Mouse (Mus musculus) layer of hippocampus, adult 11-12 months (tissue): Measurements from ENCODE around the gene Zfp426.
A peak's percentile ranks its signal among the peaks of the same experiment; 100 is the strongest.

Experiments
- DNase-seq: peaks from one replicate; pipeline ENCODE4 v3.0.0; 2022; ENCODE audit warnings: low spot score

Zfp426 gene

DNA sequence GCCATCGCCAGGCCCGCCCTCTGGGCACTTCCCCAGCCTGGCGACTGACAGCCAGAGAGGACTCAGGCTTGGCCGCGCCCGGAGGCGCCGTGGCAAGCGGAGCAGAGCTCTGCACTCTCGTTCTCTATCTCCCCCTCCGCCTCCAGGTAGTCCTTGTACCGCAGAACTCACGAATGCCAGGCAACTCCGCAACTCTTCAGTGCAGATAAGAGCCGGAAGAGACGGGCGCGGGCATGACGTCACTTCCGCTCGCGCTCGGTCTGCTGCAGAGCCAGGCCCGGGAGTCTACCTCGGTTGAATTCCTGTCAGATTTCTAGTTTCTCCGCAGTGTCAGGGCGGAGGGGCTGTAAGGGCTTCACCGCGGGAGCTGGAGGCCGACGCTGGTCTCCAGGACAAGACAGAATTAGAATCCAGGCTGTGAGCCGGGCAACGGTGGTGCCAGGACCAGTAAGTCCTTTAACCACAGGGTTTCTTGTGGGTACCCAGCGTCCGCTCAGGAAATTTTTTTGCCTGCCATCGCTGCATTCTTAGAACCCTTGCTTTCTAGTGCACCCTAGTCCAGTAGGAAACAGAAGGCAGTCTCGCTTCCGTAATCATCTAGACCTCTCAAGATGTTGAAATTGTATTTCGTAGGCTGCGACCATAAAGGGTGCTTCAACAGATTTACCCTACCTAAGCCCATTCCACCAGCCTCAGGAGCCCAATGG is at the start of gene Zfp426:
TSS of gene Zfp426 (minus strand) at position 220 of the 707 bp plus-strand sequence.
- peak; percentile 83 for DNase-seq

DNA sequence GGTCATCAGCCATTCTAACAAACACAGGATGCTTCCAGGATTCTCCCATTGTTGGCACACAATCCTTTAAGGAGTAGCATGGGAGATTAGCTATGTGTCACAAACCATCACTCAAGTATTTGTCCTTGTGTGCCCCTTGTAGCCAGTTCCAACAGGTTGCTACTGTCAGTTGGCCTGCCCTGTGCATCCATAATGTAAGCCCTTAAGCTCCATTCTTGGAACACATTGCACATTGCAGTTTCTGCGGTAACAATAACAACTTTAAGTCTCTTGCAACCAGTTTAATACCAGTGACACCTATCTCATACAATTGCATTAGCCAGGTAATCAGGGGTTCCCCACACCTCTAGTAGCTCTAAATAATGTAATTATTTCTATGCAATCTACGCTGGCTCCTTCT is 44.1 kb upstream of the Zfp426 start:
- DNase-seq: no peak

DNA sequence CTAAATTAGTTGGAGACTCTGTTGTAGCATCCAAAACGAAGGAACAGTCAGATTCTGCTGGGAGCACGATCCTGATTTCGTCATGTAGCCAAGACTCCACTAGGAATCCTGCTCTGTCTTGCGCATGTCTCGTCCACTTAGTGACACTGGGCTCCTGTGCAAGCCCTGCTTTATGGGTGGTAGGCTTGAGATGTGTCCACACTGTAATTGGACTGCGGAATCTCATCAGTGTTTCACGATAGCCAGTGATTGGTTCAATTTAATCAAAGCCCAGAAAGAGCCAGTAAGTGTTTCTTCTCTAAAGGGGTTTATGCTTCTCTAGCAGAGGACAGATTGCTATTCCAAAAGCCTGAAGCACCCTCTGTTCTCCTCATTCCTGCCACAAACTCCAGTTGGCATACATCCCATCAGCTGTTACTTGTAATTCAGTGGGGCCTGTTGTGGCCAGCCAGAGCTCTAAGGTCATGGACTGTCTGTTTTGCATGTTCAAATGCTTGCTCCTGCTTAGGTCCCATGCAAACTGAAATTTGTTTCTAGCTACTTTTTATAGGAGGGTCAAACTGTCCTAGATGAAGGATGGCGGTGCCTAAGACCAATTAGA is 41.9 kb upstream of the Zfp426 start:
- DNase-seq: peak; percentile 35

DNA sequence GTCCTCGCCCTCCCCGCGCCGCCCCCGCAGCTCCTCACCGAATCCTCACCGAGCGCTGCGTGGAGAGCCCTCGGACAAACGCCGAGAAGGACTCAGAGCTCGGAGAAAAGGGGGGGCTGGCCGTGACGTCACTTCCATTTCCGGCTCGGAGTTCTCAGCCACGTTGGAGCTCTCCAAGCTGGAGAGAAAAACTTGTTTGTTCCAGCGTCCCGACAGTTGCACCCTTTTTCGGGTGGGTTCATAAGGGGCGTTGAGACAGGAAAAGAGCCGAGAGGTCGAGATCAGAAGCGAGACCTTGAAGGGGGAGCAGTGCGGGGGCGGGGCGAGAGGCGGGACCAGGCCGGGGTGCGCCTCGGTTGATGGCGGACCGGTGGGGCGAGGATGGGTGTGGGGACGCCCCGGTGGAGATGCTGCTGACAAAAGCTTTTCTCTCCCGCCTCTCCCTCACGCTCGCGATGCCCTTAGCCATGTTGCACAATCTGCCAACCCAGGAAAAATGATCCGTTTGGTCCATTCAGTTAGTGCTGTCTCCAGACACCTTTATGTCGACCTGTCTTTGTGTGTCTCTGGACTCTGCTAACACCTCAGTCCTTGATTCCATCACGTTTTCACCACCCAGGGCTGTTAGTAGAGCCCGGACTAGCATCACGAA is 28.9 kb upstream of the Zfp426 start, which contains the start of gene Zfp266:
TSS of gene Zfp266 (minus strand) at position 112 of the 652 bp plus-strand sequence.
- DNase-seq: peak; percentile 91

DNA sequence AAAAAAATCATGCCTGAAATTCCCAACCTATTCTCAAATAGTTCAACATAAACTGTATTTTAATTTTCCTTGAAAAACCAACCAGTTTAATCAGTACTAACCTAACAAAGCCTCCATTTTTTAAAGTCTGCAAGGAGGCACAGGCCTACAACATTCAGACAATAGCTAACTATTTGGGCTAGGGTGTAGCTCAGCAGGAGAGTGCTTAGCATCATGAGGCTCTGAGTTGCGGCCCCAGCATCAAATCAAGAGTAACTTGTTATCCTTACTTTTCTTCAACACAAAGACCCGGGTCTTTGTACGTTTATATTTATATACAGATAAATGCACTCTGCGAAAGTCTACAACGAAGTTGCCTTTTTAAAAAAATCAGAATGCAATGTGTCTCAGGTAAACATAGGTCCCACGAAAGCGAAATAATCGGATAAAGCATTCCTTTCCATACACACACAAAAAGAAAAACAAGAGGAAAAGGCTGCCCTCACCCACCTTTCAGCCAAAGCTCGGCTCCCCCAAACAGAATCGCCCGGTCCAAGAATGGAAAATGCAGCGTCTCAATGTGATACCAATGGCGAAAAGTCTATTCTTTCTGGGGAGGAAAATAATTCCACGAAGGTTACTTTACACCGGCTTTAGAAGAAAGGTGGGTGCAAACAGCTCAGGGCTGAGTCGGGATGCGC is 28.1 kb upstream of the Zfp426 start:
- DNase-seq: no peak

DNA sequence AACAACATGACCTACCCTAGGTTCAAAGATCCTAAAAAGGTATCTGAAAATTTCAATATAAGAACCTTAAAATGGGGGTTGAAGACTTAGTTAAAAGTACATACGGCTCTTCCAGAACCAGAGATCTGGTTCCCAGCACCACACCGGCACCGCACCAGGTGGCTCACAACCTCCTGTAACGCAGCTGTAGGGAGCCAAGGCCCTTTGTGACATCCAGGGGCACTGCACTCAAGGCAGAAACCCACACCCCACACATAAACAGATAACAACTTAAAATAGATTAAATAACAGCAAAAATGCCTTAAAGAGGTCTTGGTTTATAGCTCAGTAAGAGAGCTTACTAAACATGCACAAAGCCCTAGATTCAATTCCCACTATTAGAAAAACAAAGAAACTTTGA is 27.4 kb upstream of the Zfp426 start:
- DNase-seq: no peak

DNA sequence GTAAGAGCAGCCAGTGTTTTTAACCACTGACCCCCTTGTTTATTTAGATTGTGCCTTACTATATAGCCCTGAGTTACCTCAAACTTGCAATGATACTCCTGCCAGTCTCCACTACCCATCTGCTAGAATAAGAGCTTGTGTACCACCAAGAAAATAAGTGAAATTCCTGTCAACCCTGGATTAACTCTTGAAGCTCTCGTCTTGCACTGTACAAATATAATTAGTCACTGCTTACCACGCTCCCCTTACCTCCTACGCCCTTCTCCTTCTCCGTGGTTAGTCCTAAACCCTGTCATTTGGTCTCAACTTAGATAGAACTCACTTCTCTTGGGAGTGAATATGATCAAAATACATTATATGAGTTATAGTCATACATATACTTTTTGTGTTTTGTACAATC is 26.2 kb upstream of the Zfp426 start:
- no peak for DNase-seq

DNA sequence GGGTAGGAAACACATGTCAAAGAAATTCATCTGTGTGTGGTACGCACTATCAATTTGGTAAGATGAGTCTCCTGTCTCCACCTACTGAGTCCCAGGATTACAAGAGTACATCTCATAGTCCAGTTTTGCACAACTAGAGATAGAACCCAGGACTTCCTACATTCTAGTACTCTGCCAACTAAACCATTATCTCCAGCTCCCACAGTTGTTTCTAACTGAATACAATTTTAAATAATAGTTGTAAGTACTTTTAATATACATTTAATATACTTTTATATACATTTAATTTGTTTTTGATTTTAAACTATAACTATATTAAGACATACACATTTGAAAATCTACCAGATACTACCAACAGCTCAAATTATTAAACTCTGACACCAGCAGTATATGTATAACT is 25.2 kb upstream of the Zfp426 start:
- DNase-seq: no peak

DNA sequence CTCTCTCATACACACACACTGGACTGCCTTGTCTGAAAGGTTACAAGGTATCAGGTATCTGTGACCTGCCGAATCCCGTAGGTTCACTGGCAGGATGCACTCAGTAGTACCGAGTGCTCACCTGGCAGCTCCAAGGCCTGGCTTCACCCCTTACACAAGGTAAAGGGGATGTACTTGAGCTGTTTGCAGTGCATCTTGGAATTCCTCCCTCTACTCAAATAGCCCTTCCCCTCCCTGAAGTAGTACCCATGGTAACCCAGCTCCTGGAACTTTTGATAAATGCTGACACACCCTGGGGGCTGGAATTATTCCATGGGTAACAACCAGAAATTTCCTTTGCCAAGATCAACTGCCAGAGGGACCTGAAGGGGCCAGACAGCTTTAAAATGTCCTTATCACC is 21.5 kb upstream of the Zfp426 start:
- no peak for DNase-seq

DNA sequence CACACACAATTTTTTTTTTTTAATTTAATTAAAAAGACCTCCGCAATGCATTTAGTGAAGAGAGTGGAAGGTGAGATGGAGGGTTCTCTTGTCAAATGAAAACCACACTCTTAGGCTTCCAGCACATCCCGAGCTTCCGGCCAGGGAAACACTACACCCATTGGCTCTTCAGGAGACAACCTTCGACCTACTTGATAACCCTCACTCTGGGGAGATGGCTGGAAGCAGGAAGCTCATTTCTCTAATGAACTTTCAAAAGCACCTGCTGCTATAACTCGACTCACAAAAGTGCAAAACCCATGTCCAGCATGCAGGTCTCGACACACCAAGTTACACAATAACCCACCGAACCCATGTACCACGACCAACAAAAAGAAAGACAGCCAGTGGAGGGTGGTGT is 20.2 kb upstream of the Zfp426 start:
- DNase-seq: no peak

DNA sequence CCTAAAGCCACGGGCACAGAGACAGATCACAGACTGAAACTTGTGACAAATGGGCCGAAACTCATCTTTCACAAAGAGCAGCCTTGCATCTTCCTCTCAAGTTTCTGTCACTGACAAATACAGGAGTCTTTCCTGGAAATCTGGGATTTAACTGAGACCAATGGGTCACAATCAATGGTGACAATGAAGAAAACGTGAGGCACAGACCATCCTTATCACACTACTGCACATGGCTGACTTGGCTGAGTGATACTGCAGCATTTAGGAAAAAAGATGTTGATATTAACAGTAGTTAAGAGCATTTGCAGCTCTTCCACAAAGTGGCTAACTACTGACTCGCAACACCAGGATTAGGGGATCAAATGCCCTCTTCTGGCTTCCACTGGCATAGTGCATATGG is 19.1 kb upstream of the Zfp426 start:
- no peak for DNase-seq

DNA sequence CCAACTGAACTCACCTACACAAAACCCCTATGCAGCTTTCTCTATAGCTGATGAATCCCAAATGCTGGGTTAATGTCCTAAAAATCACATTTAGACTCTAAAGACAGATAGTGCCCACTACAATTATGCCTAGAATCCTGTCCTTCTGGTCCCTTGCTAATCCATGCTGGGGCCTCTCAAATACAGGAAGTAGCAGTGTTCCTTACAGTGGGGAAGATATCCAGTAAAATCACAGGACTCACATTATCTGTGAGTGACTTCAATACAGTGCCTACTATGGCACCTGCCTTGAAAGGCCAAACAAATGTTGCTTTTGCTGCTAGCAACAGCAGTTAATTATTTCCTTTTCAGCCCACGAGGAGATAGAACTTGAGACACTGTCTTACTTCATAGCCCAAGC is 17.8 kb upstream of the Zfp426 start:
- no peak for DNase-seq

DNA sequence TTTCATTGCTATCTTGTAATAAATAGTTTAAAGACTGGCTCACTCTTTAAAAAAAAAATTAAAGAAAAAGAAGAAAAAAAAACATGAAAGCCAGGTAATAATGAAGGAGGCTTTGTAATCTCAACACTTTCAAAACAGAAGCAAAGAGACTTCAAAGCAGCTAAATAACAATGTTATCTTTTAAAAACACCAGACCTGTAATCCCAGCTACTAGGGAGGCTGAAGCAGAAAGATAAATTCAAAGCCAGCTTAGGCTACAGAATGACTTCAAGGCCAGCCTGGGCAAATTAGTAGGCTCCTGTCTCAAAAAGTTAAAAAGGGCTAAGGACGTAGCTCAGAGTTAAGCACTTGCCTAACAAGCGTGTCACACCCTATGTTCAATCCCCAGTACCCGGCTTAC is 17.1 kb upstream of the Zfp426 start:
- DNase-seq: no peak

DNA sequence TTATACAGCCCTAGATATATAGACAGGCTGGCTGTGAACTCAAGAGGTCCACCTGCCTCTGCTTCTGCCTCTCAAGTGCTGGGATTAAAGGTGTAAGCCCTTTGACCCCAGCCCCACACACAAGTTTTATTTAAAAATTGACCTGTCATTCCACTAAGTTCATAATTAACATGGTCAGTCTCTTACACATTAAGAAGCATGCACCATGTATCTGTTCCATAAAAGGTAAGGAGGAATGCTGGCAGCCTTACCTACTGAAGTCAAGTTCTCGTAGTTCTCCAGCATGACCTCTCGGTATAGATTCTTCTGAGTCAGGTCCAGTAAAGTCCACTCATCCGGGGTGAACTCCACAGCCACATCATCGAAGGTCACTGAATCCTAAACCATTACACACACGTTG is 12.3 kb upstream of the Zfp426 start:
- no peak for DNase-seq

DNA sequence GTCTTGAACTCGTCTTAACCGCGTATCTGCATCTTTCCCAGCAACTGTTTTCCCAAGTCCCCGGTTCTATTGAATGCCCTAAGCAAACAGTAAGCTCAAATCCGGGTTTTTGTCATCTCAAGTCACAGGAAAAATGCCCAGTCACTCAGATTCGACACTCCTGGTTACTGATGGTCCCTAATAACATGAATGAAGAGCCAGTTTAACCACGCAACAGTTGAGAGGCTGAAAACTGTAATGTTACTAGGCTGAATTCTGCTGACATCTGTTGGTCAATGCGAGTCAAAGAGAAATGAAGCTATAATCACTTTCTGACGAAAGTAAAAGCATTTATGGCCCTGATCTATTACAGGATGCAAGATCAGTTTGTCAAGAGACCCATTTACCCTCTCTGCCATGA is 735 bp upstream of the Zfp426 start:
- DNase-seq: peak; percentile 11

DNA sequence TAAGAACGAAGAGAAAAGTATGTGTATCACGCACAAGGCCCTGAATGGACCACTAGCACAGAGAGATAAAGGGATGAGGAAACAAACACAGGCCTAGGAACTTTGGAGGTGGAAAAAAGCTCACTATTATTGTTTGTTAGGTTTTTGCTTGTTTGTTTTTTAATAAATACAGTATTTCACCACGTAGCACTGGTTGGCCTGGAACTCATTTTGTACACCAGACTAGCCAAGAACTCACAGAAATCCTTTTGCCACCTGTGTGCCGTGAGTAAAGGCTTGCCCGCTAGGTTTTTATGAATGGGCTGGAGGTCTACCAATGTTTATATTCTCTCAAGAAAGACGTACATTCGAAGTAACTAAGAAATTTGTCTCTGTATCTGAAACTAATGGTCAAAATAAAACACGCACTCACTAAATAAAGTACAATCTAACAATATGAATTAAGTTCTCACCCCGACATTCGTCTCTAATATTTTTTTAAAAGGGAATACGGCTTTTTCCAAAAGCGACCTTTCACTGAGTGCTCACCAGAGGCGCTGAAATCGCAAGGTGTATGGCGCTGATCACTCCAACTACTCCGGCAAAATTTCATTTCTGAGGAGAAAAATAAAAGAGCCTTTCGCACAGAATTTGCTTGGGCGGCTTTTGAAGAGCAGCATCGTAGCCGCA is 554 bp downstream of the Zfp426 start:
- DNase-seq: no peak

DNA sequence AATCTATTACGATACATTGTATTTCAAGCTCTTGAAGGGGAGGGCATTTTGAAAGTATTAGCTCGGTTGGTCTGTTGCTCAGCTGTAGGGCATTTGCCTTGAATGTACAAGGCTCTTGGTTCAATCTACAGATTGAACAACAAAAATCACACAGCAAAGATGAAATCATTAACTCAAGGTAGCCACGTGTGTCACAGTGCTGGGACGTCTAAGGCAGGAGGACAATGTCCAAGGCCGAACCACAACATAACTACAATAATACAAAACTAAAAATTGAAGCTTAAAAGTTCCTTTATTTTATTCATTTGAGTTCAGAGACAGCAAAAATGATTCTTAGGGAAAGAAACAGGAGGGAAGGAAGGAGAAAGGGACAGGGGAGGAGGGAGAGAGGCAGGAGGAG is 3.0 kb downstream of the Zfp426 start:
- no peak for DNase-seq

DNA sequence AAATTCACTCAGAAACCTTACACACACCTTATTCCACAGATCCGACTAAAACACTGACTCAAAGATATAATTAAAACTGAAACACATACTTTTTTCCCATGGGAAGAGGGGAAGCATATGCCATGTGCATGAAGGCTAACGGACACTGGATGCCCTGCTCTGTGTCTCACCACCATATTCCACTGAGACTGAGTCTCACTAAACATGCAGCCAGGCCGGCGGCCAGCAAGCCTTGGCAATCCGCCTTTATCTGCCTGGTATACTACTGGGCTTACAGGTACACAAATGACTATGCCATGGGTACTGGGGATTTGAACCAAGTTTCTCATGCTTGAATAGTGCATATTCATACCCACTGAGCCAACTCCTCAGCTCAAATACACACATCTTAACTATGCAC is 13.2 kb downstream of the Zfp426 start:
- DNase-seq: no peak

DNA sequence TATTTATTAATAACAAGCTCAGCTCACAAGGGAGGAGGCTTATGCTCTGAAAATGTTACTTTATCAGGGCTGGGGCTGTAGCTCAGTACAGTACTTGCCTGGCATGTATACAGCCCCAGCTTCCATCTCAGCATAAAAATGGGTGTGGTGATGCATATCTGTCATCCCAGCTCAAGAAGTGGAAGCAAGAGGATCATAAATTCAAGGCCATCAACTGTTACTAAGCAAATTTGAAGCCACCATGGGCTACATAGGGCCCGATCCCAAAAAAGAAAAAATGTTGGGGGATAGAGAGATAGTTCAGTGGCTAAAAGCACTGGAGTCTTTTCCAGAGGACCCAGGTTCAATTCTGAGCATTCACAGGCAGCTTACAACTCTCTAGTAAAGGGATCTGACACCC is 15.9 kb downstream of the Zfp426 start:
- DNase-seq: no peak

DNA sequence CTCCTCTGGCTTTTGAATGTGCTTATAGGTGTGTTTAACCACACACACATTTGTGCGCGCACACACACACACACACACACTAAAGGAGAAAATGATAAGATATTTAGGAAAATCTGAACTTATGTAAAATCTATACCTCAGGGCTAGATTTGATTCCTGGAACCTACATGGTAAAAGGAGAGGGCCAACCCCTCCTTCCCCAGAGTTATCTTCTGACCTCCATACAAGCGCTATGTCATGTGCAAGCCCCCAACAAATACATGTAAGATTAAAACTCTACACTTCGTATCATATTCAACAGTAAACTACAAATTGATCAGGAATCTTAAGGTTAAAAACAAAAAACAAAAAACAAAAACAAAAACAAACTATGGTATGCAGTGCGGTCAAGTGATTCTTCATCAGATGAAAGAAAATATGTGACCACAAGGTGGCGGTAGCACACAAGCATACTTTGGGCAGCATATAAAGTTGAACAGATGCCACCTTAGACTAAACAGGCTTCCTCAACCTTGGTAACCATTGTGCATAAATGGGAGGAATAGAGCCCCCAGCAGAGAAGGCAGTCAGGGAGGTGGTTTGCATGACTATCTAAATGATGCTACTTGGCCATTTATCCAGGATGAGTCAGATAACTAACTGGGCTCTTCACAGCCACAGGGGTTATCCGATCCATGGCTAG is 25.6 kb downstream of the Zfp426 start:
- peak; percentile 72 for DNase-seq

DNA sequence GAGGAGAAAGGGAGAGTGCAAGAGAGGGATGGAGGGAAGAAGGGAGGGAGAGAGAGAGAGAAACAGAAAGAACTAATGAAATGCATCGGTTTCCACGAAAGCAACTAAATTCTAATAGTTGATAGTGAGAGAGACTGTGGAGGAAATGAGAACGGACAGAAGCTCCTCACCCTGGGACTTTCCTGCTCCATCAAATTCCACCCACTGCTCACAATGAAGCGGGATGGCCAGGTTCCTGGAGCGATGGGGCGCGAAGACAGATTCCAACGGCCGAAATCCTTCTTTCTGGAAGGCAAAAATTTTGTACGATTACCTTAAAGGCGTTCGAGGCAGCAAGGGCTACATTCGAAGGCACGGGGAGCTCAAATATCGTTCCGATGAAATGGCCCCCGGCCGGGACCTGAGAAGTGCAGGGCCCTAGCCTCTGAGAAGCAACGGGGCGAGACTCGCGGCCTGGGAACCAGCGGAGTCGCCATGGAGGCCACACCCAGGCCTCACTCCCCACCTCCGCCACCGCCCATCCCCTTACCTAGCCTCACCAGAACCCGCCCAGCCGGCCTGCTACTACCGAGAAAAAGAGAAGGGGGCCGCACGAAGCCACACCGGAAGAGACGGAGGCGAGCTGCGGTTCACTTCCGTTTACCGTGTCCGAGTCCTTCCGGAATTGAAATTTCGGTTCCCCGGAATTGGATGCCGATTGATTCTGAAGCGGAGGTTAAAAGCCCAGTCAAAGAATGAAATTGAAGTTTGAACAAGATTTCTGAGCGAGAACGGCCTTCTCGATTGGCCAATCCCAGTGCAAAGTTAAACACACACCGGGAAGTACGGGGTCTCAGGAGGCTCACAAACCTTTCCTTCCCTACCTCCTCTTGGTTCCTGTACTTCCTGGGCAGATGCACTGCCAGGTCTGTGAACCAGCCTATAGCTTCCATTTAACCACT is 32.9 kb downstream of the Zfp426 start, which contains the start of gene Zfp26:
TSS of gene Zfp26 (minus strand) at position 786 of the 941 bp plus-strand sequence.
- DNase-seq: peak; percentile 73
